8 mouse cellular contexts compared by ENCODE assay signal in the genomic region with DNA sequence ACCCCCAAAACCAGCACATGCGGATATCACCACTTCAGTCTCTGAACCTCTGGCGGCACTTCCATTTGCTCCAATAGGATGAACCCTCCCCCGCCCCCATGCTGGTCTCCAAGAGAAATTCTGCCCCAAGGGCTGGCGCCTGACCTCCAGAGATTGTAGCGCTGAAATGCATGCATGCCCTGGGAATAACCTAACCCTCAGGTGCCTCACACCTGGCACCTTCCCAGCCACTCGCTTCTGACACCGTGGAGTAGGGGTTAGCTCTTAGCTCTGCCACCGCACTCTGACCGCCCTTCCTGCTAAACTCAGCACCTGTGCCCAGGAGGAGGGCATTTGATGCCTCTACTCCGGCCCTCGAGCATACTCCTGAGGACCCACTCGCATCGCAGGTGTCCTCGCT. TPM values are rescaled to one million over a fixed set of nuclear protein-coding genes. Genes with fewer than 3 reads are reported as not detected.
DNase-seq lines count a peak whose midpoint lies in the region; ATAC-seq and TF ChIP-seq lines count a peak whose summit lies in the region.

No protein-coding gene starts in this region.

- no peak overlapping the region for H3K27ac ChIP-seq in heart, embryonic 13.5 days (replicated peaks)
- H3K27ac ChIP-seq in hindbrain, embryonic 12.5 days = no peak overlapping the region

- H3K27me3 ChIP-seq in heart, embryonic 13.5 days (replicated peaks) = peaks cover 36% of the 10 kb centered on the region
- peaks cover 59% of the 10 kb centered on the region for H3K27me3 ChIP-seq in G1E (ENCODE audit: insufficient read depth, low read length)
- H3K27me3 ChIP-seq in hindbrain, embryonic 12.5 days = 0 out of 2 replicates have a peak, but pooled peaks cover 10% of the 10 kb centered on the region

- DNase-seq in heart, postnatal 10 days = no peak
- no peak for DNase-seq in G1E (ENCODE audit: low spot score)
- DNase-seq in lung, postnatal 10 days = peak; percentile 41
- DNase-seq in frontal cortex, adult 2 months (ENCODE audit: extremely low spot score in 1 of 2, low spot score in 1 of 2) = no peak
- no peak for DNase-seq in left cerebral cortex, adult 11 months (ENCODE audit: low spot score)

- no peaks in the 10 kb centered on the region for H3K9me3 ChIP-seq in heart, embryonic 13.5 days
- no peaks in the 10 kb centered on the region for H3K9me3 ChIP-seq in G1E (replicated peaks)
- H3K9me3 ChIP-seq in hindbrain, embryonic 12.5 days (replicated peaks) = no peaks in the 10 kb centered on the region

- 1% methylated on average over 14 of the region's 14 CpGs for WGBS in heart, embryonic 13.5 days
- 1% methylated on average over 14 of the region's 14 CpGs for WGBS in hindbrain, embryonic 12.5 days

- H3K36me3 ChIP-seq in heart, embryonic 13.5 days = no peaks in the 10 kb centered on the region
- H3K36me3 ChIP-seq in G1E (replicated peaks) = no peaks in the 10 kb centered on the region
- no peaks in the 10 kb centered on the region for H3K36me3 ChIP-seq in hindbrain, embryonic 12.5 days

- peak overlapping the region; percentile 65 for H3K4me3 ChIP-seq in heart, embryonic 13.5 days
- H3K4me3 ChIP-seq in G1E (ENCODE audit: low read depth, low read length) = peak overlapping the region; percentile 66
- H3K4me3 ChIP-seq in hindbrain, embryonic 12.5 days = peak overlapping the region; percentile 46

- TF ChIP-seq CTCF in G1E (IDR thresholded peaks at IDR 0.05; ENCODE audit: low read depth, low read length) = no peak

- H3K4me1 ChIP-seq in heart, embryonic 13.5 days = peaks cover 22% of the 10 kb centered on the region
- peaks cover 15% of the 10 kb centered on the region for H3K4me1 ChIP-seq in G1E (ENCODE audit: insufficient read depth, low read depth, low read length)
- peaks cover 11% of the 10 kb centered on the region for H3K4me1 ChIP-seq in hindbrain, embryonic 12.5 days

- 0 out of 2 replicates have a peak, but pooled peaks have one; percentile 2 for ATAC-seq in heart, embryonic 13.5 days (ENCODE audit: extremely low read depth, insufficient number of reproducible peaks, low FRiP score, low TSS enrichment)
- ATAC-seq in G1E (ENCODE audit: extremely low read depth, insufficient number of reproducible peaks, low FRiP score, poor library complexity, severe bottlenecking) = no peak
- ATAC-seq in hindbrain, embryonic 12.5 days (ENCODE audit: low FRiP score) = no peak; the same call in none of the 2 replicates
- ATAC-seq in cerebellum, adult (ENCODE audit: insufficient number of reproducible peaks, low FRiP score, low TSS enrichment) = no peak; the same call in 1 of the 2 replicates

- peak overlapping the region; percentile 70 for H3K9ac ChIP-seq in heart, embryonic 13.5 days
- 0 out of 2 replicates have a peak overlapping the region, but pooled peaks have one; percentile 37 for H3K9ac ChIP-seq in hindbrain, embryonic 12.5 days

- H3K4me2 ChIP-seq in heart, embryonic 13.5 days = peak overlapping the region; percentile 86
- H3K4me2 ChIP-seq in hindbrain, embryonic 12.5 days (replicated peaks) = peak overlapping the region; percentile 82

- intact Hi-C loops in heart, postnatal 10 days (cut with DNase I) = no loop called here

RNA-seq across cellular contexts. Expression of a gene that starts 0.3 kb away (rescaled TPM):
- 2.2 and 2.3 TPM in 2 replicates for polyA plus RNA-seq in heart, embryonic 13.5 days (2015; fragmentation: Nextera tagmentation; extraction: Ambion mirVana)
- total RNA-seq in heart, postnatal 10 days (2021) = under 1 TPM; 0.52 to 0.69 TPM
- total RNA-seq in G1E (2014; fragmentation: Nextera tagmentation) (not detected in 2 replicates), G1E (2017) (0.11 and 0.12 TPM in 2 replicates)
- 0.01 TPM in 1 of 2 replicates, not detected in the other for polyA plus RNA-seq in G1E (2012)
- polyA plus RNA-seq in hindbrain, embryonic 12.5 days (2016; fragmentation: Nextera tagmentation; extraction: Ambion mirVana) = 4.2 and 5.3 TPM in 2 replicates
- polyA plus RNA-seq in frontal cortex, adult 2 months (2012; rRNA removed) = 2.6 and 3.7 TPM in 2 replicates

RNA-seq across cellular contexts. Expression of a gene that starts 51.4 kb away (rescaled TPM):
- polyA plus RNA-seq in heart, embryonic 13.5 days (2015; fragmentation: Nextera tagmentation; extraction: Ambion mirVana) = 9.3 and 10.1 TPM in 2 replicates
- total RNA-seq in heart, postnatal 10 days (2021) = 10 to 100 TPM; 27.5 to 29.2 TPM
- 113 and 138 TPM in 2 replicates for total RNA-seq in G1E (2014; fragmentation: Nextera tagmentation)
- 19.6 and 19.8 TPM in 2 replicates for total RNA-seq in G1E (2017)
- 124 and 147 TPM in 2 replicates for polyA plus RNA-seq in G1E (2012)
- polyA plus RNA-seq in hindbrain, embryonic 12.5 days (2016; fragmentation: Nextera tagmentation; extraction: Ambion mirVana) = 23.0 and 24.1 TPM in 2 replicates
- polyA plus RNA-seq in frontal cortex, adult 2 months (2012; rRNA removed) = 42.6 and 47.6 TPM in 2 replicates
